Mouse (Mus musculus): ENCODE results near the gene Ezr.
"Not testable (repeated sequence)": the region's sequence is repeated elsewhere in the genome, so short reads cannot be mapped to it uniquely, and the experiment has no call there.

Ezr gene

GRCm38 (mm10) chr17:6707422-6707821, 75.2 kb downstream of the Ezr start:
- not testable (repeated sequence) for DNase-seq (ENCODE audit: low spot score in 2 of 2)

- not testable (repeated sequence) for DNase-seq (ENCODE audit: low spot score in 2 of 2)
These were observed 76.1 kb downstream of the Ezr start for GRCm38 (mm10) chr17:6706448-6706847.

- DNase-seq (ENCODE audit: low spot score in 2 of 2), result not testable (repeated sequence)
These were observed 79.0 kb downstream of the Ezr start for GRCm38 (mm10) chr17:6703381-6704270.

GRCm38 (mm10) chr17:6702625-6703221, 79.9 kb downstream of the Ezr start:
- not testable (repeated sequence) for DNase-seq (ENCODE audit: low spot score in 2 of 2)

GRCm38 (mm10) chr17:6700077-6700476, 82.5 kb downstream of the Ezr start:
- not testable (repeated sequence) for DNase-seq (ENCODE audit: low spot score in 2 of 2)

- not testable (repeated sequence) for DNase-seq (ENCODE audit: low spot score in 2 of 2)
These were observed 83.1 kb downstream of the Ezr start for GRCm38 (mm10) chr17:6699502-6699901.

GRCm38 (mm10) chr17:6697224-6697775, 85.3 kb downstream of the Ezr start:
- peak; percentile 35 to 70 for DNase-seq (ENCODE audit: low spot score in 2 of 2)

- not testable (repeated sequence) for DNase-seq (ENCODE audit: low spot score in 2 of 2)
These were observed 86.1 kb downstream of the Ezr start for GRCm38 (mm10) chr17:6696521-6696920.

GRCm38 (mm10) chr17:6695712-6696111, 86.9 kb downstream of the Ezr start:
- not testable (repeated sequence) for DNase-seq (ENCODE audit: low spot score in 2 of 2)

- DNase-seq (ENCODE audit: low spot score in 2 of 2), result peak; percentile 35 to 94
These were observed 91.0 kb downstream of the Ezr start for GRCm38 (mm10) chr17:6691596-6691995.

GRCm38 (mm10) chr17:6689344-6689743, 93.2 kb downstream of the Ezr start:
- DNase-seq (ENCODE audit: low spot score in 2 of 2), result not testable (repeated sequence)
